Mouse (Mus musculus) c-Kit-positive CD71-positive TER-119-positive erythroid progenitor cells, embryonic 14.5 days (primary cell): Measurements from ENCODE around the gene Tnxb.
A peak's percentile ranks its signal among the peaks of the same experiment; 100 is the strongest.

ENCODE experiments used
- DNase-seq: peaks from one replicate; pipeline ENCODE4 v3.0.0-alpha.2; 2013; ENCODE audit warnings: low spot score

The Tnxb gene

DNA sequence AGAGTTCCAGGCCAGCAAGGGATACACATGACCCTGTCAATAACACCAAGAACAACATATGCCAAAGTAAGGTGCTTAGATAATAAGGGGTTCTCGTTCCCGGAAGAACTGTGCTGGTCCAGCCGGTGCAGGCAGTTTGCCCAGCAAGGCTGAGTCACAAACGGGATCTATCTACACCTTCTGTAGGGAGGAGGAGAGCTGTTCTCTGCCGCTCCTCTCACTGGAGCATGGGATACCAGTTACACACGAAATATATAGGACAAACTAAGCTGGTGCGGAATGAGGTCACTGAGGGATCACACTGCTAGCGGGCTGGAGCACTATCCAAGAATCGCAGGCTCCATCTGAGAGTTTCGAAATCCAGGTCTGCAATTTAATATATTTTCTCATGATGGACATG lies 26.4 kb upstream of the Tnxb start:
- no peak for DNase-seq

GRCm38 (mm10) chr17:34644608-34645007 lies 25.7 kb upstream of the Tnxb start, which contains the start of gene Fkbpl:
Gene Fkbpl (plus strand): TSS chr17:34644764.
- DNase-seq = peak; percentile 97

- peak; percentile 33 for DNase-seq
Measured at GRCm38 (mm10) chr17:34645256-34645829, 25.0 kb upstream of the Tnxb start.

GRCm38 (mm10) chr17:34645831-34646511 lies 24.4 kb upstream of the Tnxb start:
- DNase-seq = no peak

- DNase-seq = peak; percentile 96
Measured at GRCm38 (mm10) chr17:34646906-34647787, 23.2 kb upstream of the Tnxb start, which contains the start of gene Atf6b. Gene Atf6b (plus strand): TSS chr17:34647146.

GRCm38 (mm10) chr17:34648141-34648890 lies 22.0 kb upstream of the Tnxb start:
- no peak for DNase-seq

DNA sequence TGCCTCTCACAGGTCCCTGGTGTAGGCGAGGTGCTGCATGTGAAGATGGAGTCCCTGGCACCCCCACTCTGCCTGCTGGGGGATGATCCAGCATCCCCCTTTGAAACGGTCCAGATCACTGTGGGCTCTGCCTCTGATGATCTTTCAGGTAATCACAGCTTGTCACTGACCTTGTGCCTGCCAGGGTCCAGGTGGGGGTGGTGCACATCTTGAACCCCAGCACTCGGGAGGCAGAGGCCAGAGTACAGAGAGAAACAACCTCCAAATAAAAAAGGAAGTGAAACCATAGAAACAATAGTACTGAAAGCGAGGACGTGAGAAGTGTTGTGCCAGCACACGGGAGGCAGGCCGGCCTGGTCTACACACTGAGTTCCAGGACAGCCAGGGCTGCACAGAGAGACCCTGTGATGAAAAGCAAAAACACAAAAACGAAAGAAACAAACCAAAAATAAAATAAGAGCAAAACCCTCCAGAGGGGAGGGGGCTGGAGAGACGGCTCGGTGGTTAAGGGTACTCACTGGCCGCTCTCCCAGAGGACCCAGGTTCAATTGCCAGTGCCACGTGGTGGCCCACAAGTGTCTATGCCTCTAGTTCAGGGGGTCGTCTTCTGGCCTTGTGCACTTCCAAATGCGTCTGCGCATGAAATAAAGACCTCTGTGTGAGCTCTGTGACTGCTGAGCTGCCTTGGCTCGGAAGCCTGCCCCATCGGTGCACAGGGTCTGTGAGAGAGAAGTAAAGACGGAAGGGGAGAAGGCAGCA lies 21.1 kb upstream of the Tnxb start:
- DNase-seq = no peak

DNA sequence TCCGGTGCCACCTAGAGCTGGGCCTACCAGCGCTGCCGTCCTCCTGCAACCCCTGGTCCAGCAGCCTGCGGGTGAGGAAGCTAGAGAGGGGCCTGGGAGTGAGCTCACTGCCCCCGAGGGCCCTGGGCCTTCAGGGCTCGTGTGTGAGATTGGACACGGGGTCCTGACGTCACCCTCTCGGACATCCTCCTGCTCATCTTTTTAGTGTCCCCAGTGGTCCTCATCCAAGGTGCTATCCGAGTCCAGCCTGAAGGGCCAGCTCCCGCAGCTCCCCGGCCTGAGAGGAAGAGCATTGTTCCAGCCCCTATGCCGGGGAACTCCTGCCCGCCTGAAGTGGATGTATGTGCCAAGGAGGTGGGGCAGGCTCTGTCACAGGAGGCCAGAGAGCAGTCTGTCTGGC lies 19.6 kb upstream of the Tnxb start:
- no peak for DNase-seq

GRCm38 (mm10) chr17:34651507-34652221 lies 18.7 kb upstream of the Tnxb start:
- no peak for DNase-seq

- no peak for DNase-seq
Measured at GRCm38 (mm10) chr17:34652546-34652945, 17.8 kb upstream of the Tnxb start.

GRCm38 (mm10) chr17:34652985-34653384 lies 17.4 kb upstream of the Tnxb start:
- DNase-seq = no peak

- peak; percentile 62 for DNase-seq
Measured at GRCm38 (mm10) chr17:34653746-34654285, 16.5 kb upstream of the Tnxb start.

GRCm38 (mm10) chr17:34654392-34654791 lies 15.9 kb upstream of the Tnxb start:
- DNase-seq = no peak

DNA sequence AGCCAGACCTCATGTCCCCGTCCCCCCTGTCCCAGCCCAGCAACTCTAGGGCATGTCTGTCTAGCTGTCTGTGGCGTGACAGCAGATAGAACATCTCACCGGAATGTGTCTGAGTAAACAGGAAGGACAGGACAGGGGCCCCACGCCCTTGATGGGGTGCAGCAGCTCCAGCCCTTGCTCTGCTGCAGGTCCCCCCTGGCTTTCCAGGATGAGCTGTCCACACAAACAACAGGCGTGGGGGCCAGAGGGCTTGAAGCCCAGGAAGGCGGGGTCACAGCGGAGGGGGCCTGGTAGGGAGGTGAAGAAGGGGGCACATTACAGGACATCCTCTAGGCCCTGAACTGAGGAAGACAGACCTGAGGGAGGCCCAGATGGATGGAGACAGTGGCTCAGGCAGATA lies 15.2 kb upstream of the Tnxb start:
- DNase-seq = no peak

DNA sequence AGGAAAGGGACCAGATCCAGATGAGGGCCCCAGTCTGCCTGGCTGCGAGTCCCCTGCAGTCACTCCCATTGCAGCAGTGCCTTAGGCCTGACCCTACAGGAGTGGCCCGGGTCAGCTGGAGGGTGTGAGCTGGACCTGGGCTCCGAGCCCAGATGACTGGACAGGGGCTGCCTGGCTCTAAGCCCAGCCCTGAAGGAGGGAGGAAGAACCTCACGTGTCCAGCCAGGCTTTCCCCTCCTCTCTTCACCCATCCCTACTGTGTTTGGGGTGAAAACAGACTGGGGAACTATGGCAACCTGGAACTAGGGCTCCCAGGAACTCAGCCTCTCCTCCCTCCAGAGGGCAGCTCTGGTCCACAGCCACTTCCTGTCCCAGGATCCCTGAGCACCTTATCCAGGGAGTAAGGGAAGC lies 14.7 kb upstream of the Tnxb start:
- no peak for DNase-seq

DNA sequence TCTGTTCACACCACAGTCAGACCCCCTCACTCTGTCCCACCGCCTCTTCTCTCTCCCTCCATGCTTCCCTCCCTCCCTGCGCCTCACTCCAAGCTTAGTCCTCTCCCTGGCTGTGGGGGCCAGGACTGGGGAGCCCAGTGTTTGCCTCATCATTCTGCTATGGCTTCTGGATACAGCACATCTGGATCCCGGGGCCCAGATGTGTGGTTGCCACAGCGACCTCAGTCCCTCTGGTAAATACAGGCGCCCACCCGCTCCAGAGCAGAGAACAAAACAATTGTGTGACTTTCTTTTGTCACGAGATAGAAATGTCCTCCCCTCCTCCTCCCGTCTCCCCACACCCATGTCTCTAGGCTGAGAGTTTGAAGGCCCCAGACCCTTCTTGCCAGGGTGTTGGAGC lies 13.7 kb upstream of the Tnxb start:
- no peak for DNase-seq

DNA sequence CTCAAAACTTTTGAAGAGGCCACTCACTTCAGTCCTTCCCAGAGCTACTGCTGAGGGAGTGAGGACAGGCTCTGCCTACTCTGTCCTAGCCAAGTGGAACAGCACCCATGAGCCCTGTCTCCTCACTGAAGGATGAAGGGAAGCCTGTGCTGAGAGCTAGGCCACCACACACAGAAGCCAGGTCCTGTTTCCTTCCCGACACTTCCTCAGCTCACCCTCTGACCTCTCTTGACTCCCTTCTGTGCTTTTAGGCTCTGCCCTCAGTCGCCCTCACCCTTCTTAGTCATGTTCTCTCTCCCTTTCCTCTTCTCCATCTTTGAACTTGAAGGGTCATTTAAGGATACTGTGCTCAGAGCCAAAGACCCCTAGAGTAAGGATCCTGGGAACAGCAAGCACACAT lies 13.1 kb upstream of the Tnxb start:
- DNase-seq = no peak

DNA sequence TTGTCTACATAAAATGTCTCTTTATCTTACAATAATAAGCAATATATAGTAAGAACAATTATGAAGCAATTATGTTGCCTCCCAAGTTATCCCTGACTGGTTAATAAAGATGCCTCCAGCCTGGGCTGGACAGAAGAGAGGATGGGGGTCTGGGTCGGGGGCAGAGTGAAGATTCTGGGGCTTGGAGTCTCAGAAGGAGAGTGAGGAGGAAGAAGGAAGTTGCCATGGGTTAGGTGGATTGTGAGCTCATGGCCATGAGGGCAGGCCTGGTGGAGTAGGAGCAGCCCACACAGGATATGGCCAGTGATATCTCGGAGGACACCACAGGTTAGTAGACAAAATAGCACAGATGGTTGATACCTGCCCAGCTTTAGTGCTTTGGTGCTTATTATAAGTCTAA lies 12.2 kb upstream of the Tnxb start:
- DNase-seq = no peak

- DNase-seq = no peak
Measured at GRCm38 (mm10) chr17:34658591-34658990, 11.7 kb upstream of the Tnxb start.

GRCm38 (mm10) chr17:34659181-34659896 lies 11.0 kb upstream of the Tnxb start:
- no peak for DNase-seq
